In the genomic region with DNA sequence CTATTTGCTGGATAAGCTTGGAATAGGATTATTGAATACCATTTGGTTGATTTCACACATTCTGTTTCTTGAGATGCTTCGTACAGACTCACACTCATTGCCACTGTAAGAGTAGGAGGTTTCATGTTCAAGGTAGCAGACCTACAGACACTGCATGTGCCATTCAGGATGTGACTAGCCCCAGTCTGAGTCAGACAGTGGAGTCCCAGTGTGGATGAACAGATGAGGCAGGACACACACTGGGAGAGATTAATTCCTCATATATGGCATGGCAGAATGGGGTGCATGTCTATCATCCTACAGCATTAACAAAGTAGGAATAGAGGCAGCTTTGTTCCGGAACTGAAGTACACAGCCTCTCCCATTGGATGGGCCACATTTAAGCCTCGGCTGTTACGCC, we compare ENCODE assay signal across 37 mouse cellular contexts. TPM values are rescaled to one million over a fixed set of nuclear protein-coding genes. Genes with fewer than 3 reads are reported as not detected.
"Had no signal": no experiment of that assay in that cellular context is flagged by ENCODE, and none has a peak within 500 bp of the region (broad histone marks: within the 10 kb centered on the region; RNA-seq: fewer than 3 reads in every experiment).

No protein-coding gene starts in this region.

- H3K27me3 ChIP-seq: limb, embryonic 12.5 days; limb, embryonic 13.5 days; limb, embryonic 15.5 days; liver, embryonic 12.5 days; liver, embryonic 13.5 days; liver, embryonic 15.5 days; lung, embryonic 15.5 days; megakaryocyte, embryonic 14.5 days; midbrain, embryonic 15.5 days; neural tube, embryonic 12.5 days; neural tube, embryonic 13.5 days had no signal

- H3K4me3 ChIP-seq: limb, embryonic 10.5 days; limb, embryonic 12.5 days; limb, embryonic 13.5 days; limb, embryonic 15.5 days; liver, embryonic 12.5 days; liver, embryonic 13.5 days; liver, embryonic 15.5 days; lung, embryonic 15.5 days; megakaryocyte, embryonic 14.5 days; midbrain, embryonic 10.5 days; midbrain, embryonic 12.5 days; midbrain, embryonic 13.5 days; midbrain, embryonic 15.5 days; myocyte; neural tube, embryonic 12.5 days; neural tube, embryonic 13.5 days had no signal

- H3K9ac ChIP-seq: limb, embryonic 12.5 days; limb, embryonic 13.5 days; limb, embryonic 15.5 days; liver, embryonic 12.5 days; liver, embryonic 13.5 days; liver, embryonic 14.5 days; liver, embryonic 15.5 days; liver, postnatal 0 days; lung, embryonic 14.5 days; lung, embryonic 15.5 days; midbrain, embryonic 12.5 days; midbrain, embryonic 13.5 days; midbrain, embryonic 15.5 days; neural tube, embryonic 12.5 days; neural tube, embryonic 13.5 days had no signal

- H3K4me1 ChIP-seq: limb, embryonic 15.5 days; liver, embryonic 13.5 days; liver, embryonic 15.5 days; megakaryocyte, embryonic 14.5 days; midbrain, embryonic 12.5 days; midbrain, embryonic 13.5 days; midbrain, embryonic 15.5 days; neural tube, embryonic 12.5 days had no signal

- H3K9me3 ChIP-seq: limb, embryonic 10.5 days; limb, embryonic 12.5 days; limb, embryonic 13.5 days; limb, embryonic 15.5 days; liver, embryonic 12.5 days; liver, embryonic 13.5 days; liver, embryonic 15.5 days; lung, embryonic 15.5 days; midbrain, embryonic 10.5 days; midbrain, embryonic 12.5 days; midbrain, embryonic 13.5 days; midbrain, embryonic 15.5 days; neural tube, embryonic 12.5 days; neural tube, embryonic 13.5 days had no signal

- H3K27ac ChIP-seq: limb, embryonic 10.5 days; limb, embryonic 12.5 days; limb, embryonic 13.5 days; limb, embryonic 15.5 days; liver, embryonic 12.5 days; liver, embryonic 13.5 days; liver, embryonic 14.5 days; liver, embryonic 15.5 days; lung, embryonic 15.5 days; macrophage; midbrain, embryonic 10.5 days; midbrain, embryonic 12.5 days; midbrain, embryonic 13.5 days; midbrain, embryonic 15.5 days; neural tube, embryonic 12.5 days; neural tube, embryonic 13.5 days had no signal

- H3K36me3 ChIP-seq: liver, embryonic 12.5 days; liver, embryonic 13.5 days; liver, embryonic 15.5 days; midbrain, embryonic 12.5 days; midbrain, embryonic 13.5 days; midbrain, embryonic 15.5 days; neural tube, embryonic 12.5 days; neural tube, embryonic 13.5 days had no signal

- ATAC-seq: liver, embryonic 12.5 days; liver, postnatal 0 days; lung, postnatal 0 days; midbrain, embryonic 13.5 days; midbrain, embryonic 15.5 days; midbrain, embryonic 16.5 days had no signal

- H3K4me2 ChIP-seq: limb, embryonic 12.5 days; limb, embryonic 13.5 days; limb, embryonic 15.5 days; liver, embryonic 11.5 days; liver, embryonic 12.5 days; liver, embryonic 13.5 days; liver, embryonic 15.5 days; lung, embryonic 14.5 days; lung, embryonic 15.5 days; midbrain, embryonic 11.5 days; midbrain, embryonic 12.5 days; midbrain, embryonic 13.5 days; midbrain, embryonic 15.5 days; neural tube, embryonic 12.5 days; neural tube, embryonic 13.5 days had no signal

- DNase-seq: left cerebral cortex, postnatal 4 days; liver; liver, embryonic 13.5 days; liver, postnatal 0 days; lung, adult 18-20 months; lung, adult 2 months; lung, embryonic 14.5 days; lung, postnatal 10 days; lung, postnatal 14 days; lung, postnatal 36 days; lung, postnatal 4 days; midbrain, embryonic 14.5 days had no signal

RNA-seq across cellular contexts. Expression of a gene that starts 8.1 kb away (rescaled TPM):
- polyA plus RNA-seq: limb, embryonic 10.5 days; liver, adult 2 months; liver, embryonic 11.5 days; liver, embryonic 12.5 days; liver, embryonic 13.5 days; liver, embryonic 14.5 days; liver, embryonic 15.5 days; liver, embryonic 16.5 days; liver, postnatal 0 days; lung, adult 2 months; macrophage; midbrain, embryonic 10.5 days; midbrain, embryonic 11.5 days; midbrain, embryonic 12.5 days; midbrain, embryonic 13.5 days; midbrain, embryonic 14.5 days; midbrain, embryonic 15.5 days; midbrain, embryonic 16.5 days; midbrain, postnatal 0 days; myocyte; neural tube, embryonic 11.5 days; neural tube, embryonic 12.5 days; neural tube, embryonic 13.5 days had no signal
